Mouse (Mus musculus): ENCODE results near the gene Zfp316. TPM values are rescaled to one million over a fixed set of nuclear protein-coding genes. Genes with fewer than 3 reads are reported as not detected.

The Zfp316 gene
- total and polyA plus RNA-seq, 3 experiments = 1.1 to 3.6 (median 2.0) TPM

- no peak overlapping the region for H3K9ac ChIP-seq (ENCODE audit: insufficient read depth, low read depth)
- H3K79me2 ChIP-seq (replicated peaks; ENCODE audit: control insufficient read depth, extremely low read depth, insufficient read depth, poor library complexity, severe bottlenecking) = peaks cover 5% of the 10 kb centered on the region
- H3K4me2 ChIP-seq (ENCODE audit: insufficient read depth, low read depth, poor library complexity, severe bottlenecking) = no peak overlapping the region
- TF ChIP-seq USF2 (conservative IDR thresholded peaks at IDR 0.05; ENCODE audit: low read depth, low read length) (no peak), ZMIZ1 (IDR thresholded peaks at IDR 0.05; ENCODE audit: low read depth, low read length) (no peak)
- peaks cover 90 to 98% of the 10 kb centered on the region in 2 experiments for H3K36me3 ChIP-seq (replicated peaks in 1 of 2; ENCODE audit: control insufficient read depth in 1 of 2, insufficient read depth in 1 of 2, low read length in 1 of 2)
- in situ Hi-C loops (cut with MboI; ENCODE audit: low pct_ligation_motif_present, low pct_unique_long_range_greater_than_20kb, low sequenced_read_pairs) (no loop called here), dilution Hi-C loops (cut with MboI; ENCODE audit: extremely low pct_ligation_motif_present, extremely low pct_unique_long_range_greater_than_20kb, low sequenced_read_pairs) (no loop called here)
- H3K4me3 ChIP-seq (replicated peaks in 1 of 3; ENCODE audit: low read depth in 2 of 3, low read length in 2 of 3, poor library complexity in 1 of 3) = no peak overlapping the region
- no peaks in the 10 kb centered on the region for H3K27me3 ChIP-seq (replicated peaks)
- peaks cover 0 to 7% of the 10 kb centered on the region in 2 experiments; a peak in 2 of 4 replicates for H3K4me1 ChIP-seq (ENCODE audit: control insufficient read depth in 1 of 2, insufficient read depth in 2 of 2)
- peaks cover 6% of the 10 kb centered on the region for H3K9me3 ChIP-seq (replicated peaks; ENCODE audit: low read length)
- H3K27ac ChIP-seq (ENCODE audit: insufficient read depth, low read depth) = no peak overlapping the region
- DNase-seq (ENCODE audit: extremely low read depth) = no peak
These were observed 34.4 kb upstream of the Zfp316 start for GRCm38 (mm10) chr5:143304251-143304650.

- Histone ChIP-seq H3K27ac (ENCODE audit: insufficient read depth, low read depth) (no peak overlapping the region), H3K79me2 (replicated peaks; ENCODE audit: control insufficient read depth, extremely low read depth, insufficient read depth, poor library complexity, severe bottlenecking) (peaks cover 5% of the 10 kb centered on the region), H3K9ac (ENCODE audit: insufficient read depth, low read depth) (no peak overlapping the region), H3K4me3 (replicated peaks in 1 of 3; ENCODE audit: low read depth in 2 of 3, low read length in 2 of 3, poor library complexity in 1 of 3) (no peak overlapping the region), H3K4me2 (ENCODE audit: insufficient read depth, low read depth, poor library complexity, severe bottlenecking) (no peak overlapping the region), H3K36me3 (replicated peaks in 1 of 2; ENCODE audit: control insufficient read depth in 1 of 2, insufficient read depth in 1 of 2, low read length in 1 of 2) (peaks cover 61 to 91% of the 10 kb centered on the region in 2 experiments), H3K9me3 (replicated peaks; ENCODE audit: low read length) (peaks cover 6% of the 10 kb centered on the region), H3K4me1 (ENCODE audit: control insufficient read depth in 1 of 2, insufficient read depth in 2 of 2) (peaks cover 0 to 7% of the 10 kb centered on the region in 2 experiments; a peak in 3 of 4 replicates), H3K27me3 (replicated peaks) (no peaks in the 10 kb centered on the region)
- DNase-seq (ENCODE audit: extremely low read depth) = no peak
- TF ChIP-seq SMC3 (IDR thresholded peaks at IDR 0.05; ENCODE audit: low read depth, low read length) (0 out of 2 replicates have a peak, but pooled peaks have one; percentile 15), CTCF (conservative IDR thresholded peaks at IDR 0.05 in 1 of 2, IDR thresholded peaks at IDR 0.05 in 1 of 2; ENCODE audit: low read depth in 2 of 2, low read length in 2 of 2) (peak in 1 of 2 experiments; percentile 45; a peak in 2 of 4 replicates), RAD21 (IDR thresholded peaks at IDR 0.05; ENCODE audit: low read depth, low read length) (peak; percentile 12), IRF4 (IDR thresholded peaks at IDR 0.05; ENCODE audit: low read depth, low read length) (no peak)
- in situ Hi-C loops (cut with MboI; ENCODE audit: low pct_ligation_motif_present, low pct_unique_long_range_greater_than_20kb, low sequenced_read_pairs) (no loop called here), dilution Hi-C loops (cut with MboI; ENCODE audit: extremely low pct_ligation_motif_present, extremely low pct_unique_long_range_greater_than_20kb, low sequenced_read_pairs) (no loop called here)
These were observed 31.5 kb upstream of the Zfp316 start for GRCm38 (mm10) chr5:143301296-143301695.

GRCm38 (mm10) chr5:143299686-143300085 is 29.9 kb upstream of the Zfp316 start:
- DNase-seq (ENCODE audit: extremely low read depth) = peak; percentile 39
- peaks cover 0 to 5% of the 10 kb centered on the region in 2 experiments; a peak in 3 of 4 replicates for H3K4me1 ChIP-seq (ENCODE audit: control insufficient read depth in 1 of 2, insufficient read depth in 2 of 2)
- no peaks in the 10 kb centered on the region for H3K27me3 ChIP-seq (replicated peaks)
- no peak overlapping the region for H3K27ac ChIP-seq (ENCODE audit: insufficient read depth, low read depth)
- no peak overlapping the region for H3K4me3 ChIP-seq (replicated peaks in 1 of 3; ENCODE audit: low read depth in 2 of 3, low read length in 2 of 3, poor library complexity in 1 of 3)
- no peak overlapping the region for H3K4me2 ChIP-seq (ENCODE audit: insufficient read depth, low read depth, poor library complexity, severe bottlenecking)
- TF ChIP-seq ZNF384 (IDR thresholded peaks at IDR 0.05; ENCODE audit: low read depth, low read length) = no peak
- no peak for TF ChIP-seq KAT2A (IDR thresholded peaks at IDR 0.05; ENCODE audit: insufficient replicate concordance, low read length)
- peak; percentile 66 to 73 for TF ChIP-seq CTCF (conservative IDR thresholded peaks at IDR 0.05 in 1 of 2, IDR thresholded peaks at IDR 0.05 in 1 of 2; ENCODE audit: low read depth in 2 of 2, low read length in 2 of 2)
- TF ChIP-seq PAX5 (IDR thresholded peaks at IDR 0.05; ENCODE audit: low read length) = no peak
- TF ChIP-seq POLR2AphosphoS2 (IDR thresholded peaks at IDR 0.05; ENCODE audit: low read depth, low read length) = no peak
- peak; percentile 44 for TF ChIP-seq SMC3 (IDR thresholded peaks at IDR 0.05; ENCODE audit: low read depth, low read length)
- TF ChIP-seq JUND (conservative IDR thresholded peaks at IDR 0.05; ENCODE audit: low read depth, low read length) = no peak
- peak; percentile 49 for TF ChIP-seq RAD21 (IDR thresholded peaks at IDR 0.05; ENCODE audit: low read depth, low read length)
- TF ChIP-seq TCF12 (IDR thresholded peaks at IDR 0.05; ENCODE audit: low read depth, low read length) = no peak
- no peak for TF ChIP-seq ZMIZ1 (IDR thresholded peaks at IDR 0.05; ENCODE audit: low read depth, low read length)
- TF ChIP-seq MAFK (IDR thresholded peaks at IDR 0.05; ENCODE audit: insufficient replicate concordance, low read length) = no peak
- TF ChIP-seq EP300 (IDR thresholded peaks at IDR 0.05; ENCODE audit: low read length) = no peak
- TF ChIP-seq GABPA (IDR thresholded peaks at IDR 0.05; ENCODE audit: insufficient replicate concordance, low read depth, low read length) = no peak
- TF ChIP-seq MXI1 (IDR thresholded peaks at IDR 0.05; ENCODE audit: low read depth, low read length) = no peak
- TF ChIP-seq HCFC1 (IDR thresholded peaks at IDR 0.05; ENCODE audit: low read depth, low read length) = no peak
- no peak for TF ChIP-seq CHD2 (IDR thresholded peaks at IDR 0.05; ENCODE audit: low read length)
- TF ChIP-seq MEF2A (IDR thresholded peaks at IDR 0.05; ENCODE audit: borderline replicate concordance, low read depth, low read length) = no peak
- peaks cover 4% of the 10 kb centered on the region for H3K9me3 ChIP-seq (replicated peaks; ENCODE audit: low read length)
- H3K36me3 ChIP-seq (replicated peaks in 1 of 2; ENCODE audit: control insufficient read depth in 1 of 2, insufficient read depth in 1 of 2, low read length in 1 of 2) = peaks cover 46 to 88% of the 10 kb centered on the region in 2 experiments
- dilution Hi-C loops (cut with MboI; ENCODE audit: extremely low pct_ligation_motif_present, extremely low pct_unique_long_range_greater_than_20kb, low sequenced_read_pairs) = no loop called here
- no peaks in the 10 kb centered on the region; the same call in none of the 2 replicates for H3K79me2 ChIP-seq (replicated peaks; ENCODE audit: control insufficient read depth, extremely low read depth, insufficient read depth, poor library complexity, severe bottlenecking)
- H3K9ac ChIP-seq (ENCODE audit: insufficient read depth, low read depth) = no peak overlapping the region
- in situ Hi-C loops (cut with MboI; ENCODE audit: low pct_ligation_motif_present, low pct_unique_long_range_greater_than_20kb, low sequenced_read_pairs) = loop anchor here (25.0 kb wide), 1 partner anchor 362 kb away; no protein-coding TSS in a partner anchor

Data from CH12.LX (cell line).